Mouse (Mus musculus) forebrain, postnatal 0 days (tissue): ENCODE data around the gene Grm3. TPM values are rescaled to one million over a fixed set of nuclear protein-coding genes. Genes with fewer than 3 reads are reported as not detected.

ENCODE experiments used
- ATAC-seq: fragments of 200-750 bp; cut with Nextera tagmentation; 2 replicates; pipeline ENCODE4 v1.8.0; 2017; ENCODE audit warnings: mild to moderate bottlenecking, moderate library complexity
- DNase-seq: peaks from one replicate; pipeline ENCODE4 v3.0.0-alpha.2; 2015
- H3K27ac ChIP-seq: fragments of 300-500 bp; sonication (generic); 2 replicates; pipeline ENCODE4 v1.5.1; 2014; ENCODE audit warnings: low read depth, mild to moderate bottlenecking, antibody characterized with exemption, low read length, moderate library complexity, mixed read lengths
- H3K27me3 ChIP-seq: fragments of 300-500 bp; sonication (generic); 2 replicates; pipeline ENCODE4 v1.6.1; 2014; ENCODE audit warnings: mild to moderate bottlenecking, low read length, mixed read lengths; ENCODE audit not compliant: insufficient read depth
- H3K36me3 ChIP-seq: fragments of 300-500 bp; sonication (generic); 2 replicates; pipeline ENCODE4 v1.6.1; 2014; ENCODE audit warnings: mild to moderate bottlenecking, moderate library complexity; ENCODE audit not compliant: insufficient read depth
- H3K4me1 ChIP-seq: fragments of 300-500 bp; sonication (generic); 2 replicates; pipeline ENCODE4 v1.6.1; 2014; ENCODE audit warnings: antibody characterized with exemption; ENCODE audit not compliant: insufficient read depth
- H3K4me2 ChIP-seq: fragments of 300-500 bp; sonication (generic); 2 replicates; pipeline ENCODE4 v1.6.1; 2014; ENCODE audit warnings: low read depth, mild to moderate bottlenecking, moderate library complexity
- H3K4me3 ChIP-seq: fragments of 300-500 bp; sonication (generic); 2 replicates; pipeline ENCODE4 v1.5.1; 2014; ENCODE audit warnings: low read depth, low read length, mixed read lengths
- H3K9ac ChIP-seq: fragments of 300-500 bp; sonication (generic); 2 replicates; pipeline ENCODE4 v1.6.1; 2014; ENCODE audit warnings: mild to moderate bottlenecking
- H3K9me3 ChIP-seq: fragments of 300-500 bp; sonication (generic); 2 replicates; pipeline ENCODE4 v1.6.1; 2016; ENCODE audit warnings: low read length
- CTCF ChIP-seq: sonication (generic); IDR thresholded peaks from 2 replicates; pipeline ENCODE4 v1.5.1; 2016; ENCODE audit warnings: antibody characterized with exemption, control low read depth, low read depth
- WGBS: fragments of 180-500 bp; shearing (Covaris S2); extraction: QIAGEN DNeasy Blood & Tissue Kit; methylation state at CpG from one replicate; pipeline ENCODE4 v1.1.7; 2014; 5-methylcytosine and 5-hydroxymethylcytosine counted together
- polyA plus RNA-seq: library from polyadenylated mRNA; unstranded; fragments of >200 nt; fragmentation: Nextera tagmentation; extraction: Ambion mirVana; gene quantifications from 2 replicates; pipeline ENCODE4 v1.2.1, GENCODE M21; 2015
- total RNA-seq: library from RNA; depleted of rRNA; stranded (reverse); fragments of >200 nt; gene quantifications from 2 replicates; pipeline ENCODE4 v1.2.3, GENCODE M21; 2014

Gene Grm3
- total and polyA plus RNA-seq, 2 experiments from 2014 or later = 66.5 to 105 TPM

- peak overlapping the region; percentile 50; the same call in 1 of the 2 replicates for H3K27ac ChIP-seq
- H3K4me1 ChIP-seq = 0 out of 2 replicates have a peak, but pooled peaks cover 3% of the 10 kb centered on the region
- 3% methylated on average over 4 of the region's 4 CpGs for WGBS
- H3K4me3 ChIP-seq = no peak overlapping the region
- DNase-seq (peak; percentile 20), ATAC-seq (peak; percentile 63)
- H3K27me3 ChIP-seq = no peaks in the 10 kb centered on the region
- no peak overlapping the region for H3K9ac ChIP-seq
- H3K4me2 ChIP-seq = no peak overlapping the region
- no peaks in the 10 kb centered on the region for H3K9me3 ChIP-seq
- H3K36me3 ChIP-seq = no peaks in the 10 kb centered on the region
- no peak for TF ChIP-seq CTCF
Observed at GRCm38 (mm10) chr5:9623095-9623459, 101.9 kb downstream of the Grm3 start.

- no peak overlapping the region for H3K4me2 ChIP-seq
- no peak overlapping the region for H3K4me3 ChIP-seq
- TF ChIP-seq CTCF = no peak
- WGBS = 42% methylated on average over 4 of the region's 4 CpGs
- DNase-seq = peak; percentile 57
- 0 out of 2 replicates have a peak, but pooled peaks cover 3% of the 10 kb centered on the region for H3K4me1 ChIP-seq
- H3K36me3 ChIP-seq = no peaks in the 10 kb centered on the region
- peak; percentile 80 for ATAC-seq
- H3K9ac ChIP-seq = no peak overlapping the region
- no peaks in the 10 kb centered on the region for H3K9me3 ChIP-seq
- no peaks in the 10 kb centered on the region for H3K27me3 ChIP-seq
- peak overlapping the region; percentile 50 for H3K27ac ChIP-seq
Observed at GRCm38 (mm10) chr5:9622264-9623094, 102.5 kb downstream of the Grm3 start.

- Histone ChIP-seq H3K4me1 (0 out of 2 replicates have a peak, but pooled peaks cover 3% of the 10 kb centered on the region), H3K27me3 (no peaks in the 10 kb centered on the region), H3K9me3 (no peaks in the 10 kb centered on the region), H3K4me2 (no peak overlapping the region), H3K9ac (no peak overlapping the region), H3K4me3 (no peak overlapping the region), H3K36me3 (no peaks in the 10 kb centered on the region), H3K27ac (no peak overlapping the region)
- DNase-seq = no peak
- 96% methylated on average over 3 of the region's 3 CpGs for WGBS
- no peak for ATAC-seq
- TF ChIP-seq CTCF = no peak
Observed at GRCm38 (mm10) chr5:9621417-9622067, 103.4 kb downstream of the Grm3 start.

GRCm38 (mm10) chr5:9579021-9579420 lies 145.9 kb downstream of the Grm3 start:
- WGBS = 73% methylated on average over 2 of the region's 2 CpGs
- no peak for DNase-seq
- 0 out of 2 replicates have a peak, but pooled peaks have one; percentile 12 for ATAC-seq

GRCm38 (mm10) chr5:9578571-9578970 lies 146.4 kb downstream of the Grm3 start:
- Histone ChIP-seq H3K9ac (no peak overlapping the region), H3K27me3 (no peaks in the 10 kb centered on the region), H3K4me3 (no peak overlapping the region), H3K27ac (no peak overlapping the region), H3K4me1 (no peaks in the 10 kb centered on the region), H3K36me3 (no peaks in the 10 kb centered on the region), H3K4me2 (no peak overlapping the region), H3K9me3 (no peaks in the 10 kb centered on the region)
- 67% methylated on average over 2 of the region's 2 CpGs for WGBS
- TF ChIP-seq CTCF = no peak
- DNase-seq = no peak
- ATAC-seq = no peak

More at GRCm38 (mm10) chr5:9579021-9579420, 145.9 kb downstream of the Grm3 start:
- H3K4me2 ChIP-seq = no peak overlapping the region
- TF ChIP-seq CTCF = no peak
- no peaks in the 10 kb centered on the region for H3K36me3 ChIP-seq
- H3K27ac ChIP-seq = no peak overlapping the region
- no peaks in the 10 kb centered on the region for H3K27me3 ChIP-seq
- H3K9me3 ChIP-seq = no peaks in the 10 kb centered on the region
- H3K9ac ChIP-seq = no peak overlapping the region
- H3K4me1 ChIP-seq = no peaks in the 10 kb centered on the region
- H3K4me3 ChIP-seq = no peak overlapping the region

GRCm38 (mm10) chr5:9570946-9571345 lies 154.0 kb downstream of the Grm3 start:
- WGBS = 43% methylated on average over 6 of the region's 6 CpGs
- Histone ChIP-seq H3K4me2 (no peak overlapping the region), H3K27ac (no peak overlapping the region), H3K36me3 (no peaks in the 10 kb centered on the region; the same call in 1 of the 2 replicates), H3K9ac (no peak overlapping the region), H3K4me1 (no peaks in the 10 kb centered on the region), H3K9me3 (no peaks in the 10 kb centered on the region), H3K4me3 (no peak overlapping the region), H3K27me3 (no peaks in the 10 kb centered on the region)
- no peak for TF ChIP-seq CTCF
- ATAC-seq (peak; percentile 50; the same call in 1 of the 2 replicates), DNase-seq (no peak)

- DNase-seq = peak; percentile 61
- Histone ChIP-seq H3K4me1 (no peaks in the 10 kb centered on the region), H3K9ac (no peak overlapping the region), H3K27me3 (no peaks in the 10 kb centered on the region), H3K27ac (no peak overlapping the region), H3K4me3 (no peak overlapping the region), H3K9me3 (no peaks in the 10 kb centered on the region), H3K36me3 (no peaks in the 10 kb centered on the region), H3K4me2 (no peak overlapping the region)
- 33% methylated on average over 3 of the region's 3 CpGs for WGBS
- TF ChIP-seq CTCF = no peak
- peak; percentile 84 for ATAC-seq
Observed at GRCm38 (mm10) chr5:9557706-9558105, 167.3 kb downstream of the Grm3 start.
